Mouse (Mus musculus): ENCODE data around the gene Setdb1.

Gene Setdb1

DNA sequence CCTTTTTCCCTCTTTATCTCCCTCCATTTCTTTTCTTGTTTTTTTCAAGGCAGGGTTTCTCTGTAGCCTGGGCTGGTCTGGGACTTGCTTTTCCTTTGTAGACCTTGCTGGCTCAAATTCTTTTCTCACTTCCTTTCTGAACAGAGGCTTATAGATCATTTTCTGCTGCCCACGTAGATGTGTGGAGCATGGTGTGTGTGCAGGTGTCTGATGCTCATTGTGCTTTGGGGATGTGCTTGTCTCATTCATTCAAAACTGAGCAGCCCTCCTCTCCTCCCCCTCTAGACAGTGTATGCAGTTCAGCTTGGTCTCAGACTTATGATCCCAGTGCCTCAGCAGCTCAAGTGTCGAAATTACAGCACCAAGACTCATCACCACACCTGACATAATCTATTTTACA lies 37.9 kb downstream of the Setdb1 start:
- DNase-seq (ENCODE audit: low read depth): no peak

GRCm38 (mm10) chr3:95318548-95318947 lies 38.5 kb downstream of the Setdb1 start:
- DNase-seq (ENCODE audit: low read depth): no peak

DNA sequence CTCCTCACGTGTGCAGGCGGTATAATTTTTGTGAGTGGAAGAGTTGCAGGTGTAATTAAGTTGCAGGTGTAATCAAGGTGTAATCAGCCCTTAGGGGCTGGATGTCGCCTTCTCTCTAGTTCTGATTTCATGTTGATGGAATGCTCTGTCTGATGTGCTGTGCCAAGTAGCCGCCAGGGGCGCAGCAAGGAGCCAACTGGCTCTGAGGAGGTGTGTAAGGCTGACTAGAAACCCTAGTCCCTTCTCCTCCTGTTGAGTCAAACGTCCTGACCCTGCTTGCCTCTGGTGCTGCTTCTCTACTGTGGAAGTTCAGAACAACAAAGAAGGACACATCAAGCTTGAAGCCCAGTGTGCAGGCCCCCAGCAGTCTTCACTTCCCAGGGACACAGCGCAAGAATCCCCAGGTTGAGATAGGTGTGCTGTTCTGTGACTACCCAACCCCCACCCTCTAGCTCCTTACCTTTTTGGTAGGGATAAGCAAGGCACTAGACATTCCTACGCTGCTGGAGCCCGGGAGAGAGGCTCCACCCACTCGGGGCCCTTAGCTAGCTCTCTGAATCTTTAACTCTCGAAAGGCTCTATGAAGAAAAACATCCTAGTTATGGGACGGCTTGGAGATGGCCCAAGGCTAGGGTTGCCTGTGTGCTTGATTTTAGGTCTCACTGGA lies 39.5 kb downstream of the Setdb1 start:
- peak; percentile 75 for DNase-seq (ENCODE audit: low read depth)

DNA sequence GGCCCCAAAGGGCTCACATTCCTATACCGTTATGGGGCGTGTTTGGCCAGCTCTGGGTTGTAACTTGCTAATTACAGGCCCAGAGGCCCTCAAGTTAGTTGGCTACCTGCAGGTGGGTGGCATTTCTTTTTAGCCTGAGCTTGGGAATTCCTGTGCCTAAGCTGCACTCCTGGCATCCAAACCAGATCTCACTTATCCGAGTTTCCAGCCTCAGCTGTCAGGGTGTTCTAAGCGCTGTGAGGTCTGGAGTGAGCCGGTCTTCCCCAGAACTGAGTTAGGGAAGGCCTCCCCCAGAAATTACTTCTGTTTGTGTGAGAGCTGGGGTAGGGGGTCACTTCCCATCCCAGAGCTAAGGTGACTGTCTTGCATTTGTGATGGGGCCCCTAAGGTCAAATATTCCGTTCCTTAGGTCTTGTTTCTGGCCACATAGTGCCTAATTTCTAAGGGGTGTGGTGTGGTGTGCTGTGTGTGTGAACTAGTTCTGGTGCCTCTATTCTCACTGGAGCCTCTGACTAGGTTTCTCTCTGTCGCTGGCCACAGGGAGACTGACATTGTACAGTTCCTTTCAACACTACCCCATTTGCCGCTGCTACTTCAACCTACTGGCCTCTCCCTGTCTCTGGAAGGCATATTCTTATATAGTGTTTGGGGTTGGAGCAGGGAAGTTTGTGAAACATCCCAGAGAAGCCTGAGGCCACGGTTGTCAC lies 41.0 kb downstream of the Setdb1 start:
- DNase-seq (ENCODE audit: low read depth): peak; percentile 39

DNA sequence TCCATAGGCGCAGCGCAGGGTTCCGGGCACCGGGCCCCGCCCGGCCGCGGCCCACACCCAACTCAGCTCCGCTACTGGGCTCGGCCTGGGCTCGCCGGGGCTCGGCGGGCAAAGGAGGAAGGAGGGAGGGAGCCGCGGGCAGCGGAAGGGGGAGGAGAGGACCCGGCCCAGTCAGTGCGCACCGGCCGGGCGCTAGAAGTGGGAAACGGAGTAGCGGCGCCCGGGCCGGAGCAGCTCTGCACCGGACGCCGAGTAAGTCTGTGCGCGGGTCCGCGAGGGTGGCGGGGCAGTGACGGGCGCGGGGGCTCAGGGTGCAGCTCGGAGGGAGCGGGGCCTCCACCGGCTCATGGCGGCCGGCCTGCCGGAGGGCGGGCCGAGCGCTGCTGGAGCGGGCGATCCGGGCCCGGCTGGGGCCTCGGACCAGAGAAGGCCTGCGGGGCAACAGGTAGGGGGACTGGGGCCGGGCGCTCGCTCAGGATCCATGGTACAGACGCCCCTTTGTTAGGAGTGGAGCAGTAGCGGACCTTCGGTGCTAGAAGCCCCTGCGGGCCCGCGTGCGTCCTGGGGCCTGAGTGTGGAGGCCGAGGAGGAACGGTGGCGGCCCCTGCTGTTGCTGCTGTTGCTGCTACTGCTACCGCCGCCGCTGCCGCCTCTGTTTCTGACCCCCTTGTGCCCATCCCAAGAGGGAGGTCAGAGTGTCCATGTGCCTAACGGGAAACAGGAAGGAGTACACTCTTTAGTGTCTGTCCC lies 41.7 kb downstream of the Setdb1 start:
- peak; percentile 93 for DNase-seq (ENCODE audit: low read depth)

GRCm38 (mm10) chr3:95314486-95315093 lies 42.4 kb downstream of the Setdb1 start, which contains the start of gene Cers2:
Gene Cers2, plus strand, starts transcription at chr3:95314791.
- DNase-seq (ENCODE audit: low read depth): no peak

GRCm38 (mm10) chr3:95314075-95314474 lies 42.9 kb downstream of the Setdb1 start:
- no peak for DNase-seq (ENCODE audit: low read depth)

GRCm38 (mm10) chr3:95313476-95313875 lies 43.5 kb downstream of the Setdb1 start:
- peak; percentile 25 for DNase-seq (ENCODE audit: low read depth)

GRCm38 (mm10) chr3:95312623-95313022 lies 44.4 kb downstream of the Setdb1 start:
- peak; percentile 43 for DNase-seq (ENCODE audit: low read depth)

GRCm38 (mm10) chr3:95310968-95311882 lies 45.8 kb downstream of the Setdb1 start:
- peak; percentile 83 for DNase-seq (ENCODE audit: low read depth)

GRCm38 (mm10) chr3:95310496-95310895 lies 46.5 kb downstream of the Setdb1 start:
- no peak for DNase-seq (ENCODE audit: low read depth)

- DNase-seq (ENCODE audit: low read depth): no peak
Observed at GRCm38 (mm10) chr3:95307100-95307499, 49.9 kb downstream of the Setdb1 start, which contains the start of gene Anxa9. Gene Anxa9, minus strand, starts transcription at chr3:95307176.

GRCm38 (mm10) chr3:95306244-95306643 lies 50.8 kb downstream of the Setdb1 start:
- no peak for DNase-seq (ENCODE audit: low read depth)

- no peak for DNase-seq (ENCODE audit: low read depth)
Observed at GRCm38 (mm10) chr3:95301204-95301796, 55.7 kb downstream of the Setdb1 start.

- DNase-seq (ENCODE audit: low read depth): no peak
Observed at GRCm38 (mm10) chr3:95298018-95298417, 59.0 kb downstream of the Setdb1 start.

DNA sequence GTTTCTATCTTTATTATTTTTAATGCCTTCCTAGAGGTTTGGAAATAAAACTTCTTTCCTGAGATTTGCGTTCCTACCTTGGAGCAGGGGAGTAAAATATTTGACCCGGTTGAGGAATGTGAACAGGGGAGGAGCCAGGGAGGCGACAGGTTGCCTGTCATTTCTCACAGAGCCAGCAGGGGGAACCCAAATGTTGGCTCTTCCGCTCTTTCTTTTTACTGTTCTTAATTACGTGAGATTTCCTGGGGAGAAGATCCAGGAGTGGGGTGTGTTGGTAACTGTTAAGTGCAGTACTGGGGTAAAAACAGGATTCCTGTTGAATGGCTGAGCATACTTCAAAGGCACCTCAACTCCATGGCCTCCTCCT lies 60.9 kb downstream of the Setdb1 start:
- DNase-seq (ENCODE audit: low read depth): peak; percentile 79

DNA sequence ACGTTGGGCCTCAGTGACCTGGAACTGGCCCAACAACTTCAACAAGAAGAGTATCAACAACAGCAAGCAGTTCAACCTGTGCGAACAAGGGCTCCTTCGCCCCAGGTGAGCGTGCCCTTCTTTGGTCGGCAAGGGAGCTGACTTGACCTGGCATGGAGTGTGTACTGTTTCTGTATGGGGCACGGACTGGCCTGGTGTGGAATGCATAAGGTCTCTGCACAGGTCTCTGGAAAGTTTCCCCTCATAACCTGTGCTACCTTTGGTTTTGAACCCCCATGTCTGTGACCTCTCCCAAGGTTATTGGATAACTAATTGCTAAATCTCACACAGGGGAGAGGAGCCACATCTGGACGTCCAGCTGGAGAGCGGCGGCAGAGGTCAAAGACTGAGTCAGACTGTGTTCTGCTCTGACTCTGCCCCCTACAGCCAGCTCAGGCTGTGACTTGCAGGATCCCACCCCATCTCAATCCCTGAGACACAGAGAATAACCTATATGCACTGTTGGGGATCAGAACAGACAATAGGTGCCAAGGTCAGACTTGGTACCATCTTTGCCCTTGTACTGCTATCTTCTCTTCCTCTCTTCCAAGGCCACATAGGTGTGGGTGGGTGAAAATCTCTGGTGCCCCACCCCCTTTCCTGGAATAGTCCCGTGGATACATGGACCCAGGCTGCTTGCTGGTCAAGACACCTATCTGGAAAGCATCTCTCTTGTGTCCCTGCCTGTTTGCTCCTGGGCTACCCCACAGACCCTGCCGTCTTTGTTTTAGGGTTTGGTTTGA lies 61.5 kb downstream of the Setdb1 start:
- DNase-seq (ENCODE audit: low read depth): no peak

DNA sequence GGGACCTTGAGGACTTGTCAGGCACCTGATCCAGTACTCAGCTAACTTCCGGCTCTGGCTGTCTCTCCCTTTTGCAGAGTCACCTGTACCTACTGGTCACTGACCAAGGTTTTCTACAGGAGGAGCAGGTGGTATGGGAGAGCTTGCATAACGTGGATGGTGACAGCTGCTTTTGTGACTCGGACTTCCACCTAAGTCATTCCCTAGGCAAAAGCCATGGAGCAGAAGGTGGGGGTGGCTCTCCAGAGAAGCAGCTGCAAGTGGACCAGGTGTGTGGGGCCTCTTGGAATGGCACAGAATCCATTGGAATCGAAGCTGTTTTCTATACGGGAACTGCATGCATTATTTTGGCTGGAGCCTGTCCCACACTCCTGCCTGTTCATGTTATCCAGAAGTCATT lies 62.3 kb downstream of the Setdb1 start:
- DNase-seq (ENCODE audit: low read depth): no peak

GRCm38 (mm10) chr3:95294316-95294715 lies 62.7 kb downstream of the Setdb1 start:
- no peak for DNase-seq (ENCODE audit: low read depth)

- DNase-seq (ENCODE audit: low read depth): no peak
Observed at GRCm38 (mm10) chr3:95293537-95293936, 63.5 kb downstream of the Setdb1 start.
